Mouse (Mus musculus) left cerebral cortex, adult 11 months (tissue): ENCODE results near the gene Trp53i13.
A peak's percentile ranks its signal among the peaks of the same experiment; 100 is the strongest.

Source experiments
- DNase-seq: peaks from one replicate; pipeline ENCODE4 v3.0.0; 2022; ENCODE audit warnings: low spot score

Trp53i13 gene

DNA sequence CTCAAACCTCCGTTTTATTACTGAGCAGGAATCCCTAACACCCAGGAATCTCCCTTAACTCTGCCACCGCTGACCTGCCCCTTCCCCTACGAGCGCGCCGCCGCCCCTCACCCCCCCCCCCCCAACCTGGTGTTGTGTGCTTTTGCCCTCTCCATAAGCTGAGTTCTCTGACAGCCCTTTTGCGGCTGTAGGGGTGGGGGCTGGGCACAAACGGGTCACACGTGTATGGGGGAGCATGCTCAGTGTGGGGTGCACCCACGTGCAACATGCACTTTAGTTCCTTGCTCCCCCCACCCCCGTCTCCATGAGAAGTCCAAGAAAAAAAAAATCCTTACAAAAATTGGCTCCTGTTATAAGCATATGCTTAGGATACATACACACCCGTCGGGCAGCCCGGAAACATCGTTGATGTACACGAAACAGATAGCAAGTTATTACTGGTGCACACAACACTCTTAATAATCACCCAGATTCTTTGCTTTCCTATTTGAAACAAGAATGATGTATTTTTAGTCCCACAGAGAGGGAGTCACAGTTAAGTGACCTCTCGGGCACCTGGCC lies 23.4 kb downstream of the Trp53i13 start:
- DNase-seq = no peak

DNA sequence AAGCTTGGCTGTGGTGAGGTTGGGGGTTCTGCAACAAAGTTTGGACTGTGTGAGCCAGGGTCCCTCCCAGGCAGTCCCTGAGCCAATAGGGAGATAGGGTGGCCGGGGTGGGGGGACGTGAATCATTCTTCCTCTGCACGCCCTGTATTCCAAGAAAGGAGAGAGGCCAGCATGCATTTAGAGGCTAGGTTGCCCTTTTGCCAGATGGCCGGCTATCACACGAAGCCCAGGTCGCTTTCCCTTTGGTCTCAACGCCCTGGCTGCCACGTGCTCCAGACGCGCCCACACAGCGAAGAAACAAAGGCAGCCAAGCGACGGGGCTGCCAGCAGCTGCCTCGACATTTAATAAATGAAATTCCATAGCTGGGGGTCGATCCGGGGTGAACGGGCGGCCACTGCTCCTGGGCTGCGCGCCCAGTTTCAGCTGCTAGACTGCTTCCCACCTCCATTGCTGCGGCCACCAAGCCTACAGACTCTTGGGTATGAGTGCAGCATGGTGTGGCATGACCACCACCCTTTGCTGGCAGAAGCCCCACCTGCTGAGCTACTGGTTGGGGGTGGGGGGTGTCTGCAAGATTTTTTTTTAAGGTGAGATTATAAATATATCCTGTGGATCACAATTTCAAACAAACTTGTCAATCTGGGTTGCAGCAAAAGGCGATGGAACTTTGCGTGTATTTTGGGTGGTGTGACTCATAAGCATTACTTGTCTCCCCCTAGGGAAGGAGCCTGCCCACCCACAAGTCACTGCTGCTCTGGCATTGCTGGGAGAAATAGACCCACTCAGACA lies 24.1 kb downstream of the Trp53i13 start:
- no peak for DNase-seq

DNA sequence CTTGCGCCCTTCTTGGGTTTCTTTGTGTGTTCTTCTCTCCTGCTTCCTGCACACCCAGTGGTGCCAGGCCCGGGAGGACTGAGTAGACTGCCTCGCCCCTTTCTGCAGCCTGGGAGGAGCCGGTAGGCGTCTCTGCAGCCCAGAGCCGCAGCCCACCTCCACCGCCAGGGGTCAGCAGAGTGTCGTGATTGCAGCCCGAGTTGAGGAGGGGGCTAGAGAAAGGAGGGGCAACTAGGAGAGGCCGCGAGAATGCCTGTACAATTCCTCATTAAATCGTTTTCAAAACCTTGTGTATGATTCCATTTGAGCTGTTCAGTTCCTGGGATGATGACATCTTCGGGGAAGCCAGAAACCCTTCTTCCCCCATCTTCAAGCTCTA lies 24.7 kb downstream of the Trp53i13 start:
- DNase-seq = peak; percentile 84

- DNase-seq = no peak
These were observed 25.3 kb downstream of the Trp53i13 start for GRCm38 (mm10) chr11:77490451-77490850.

- DNase-seq = no peak
These were observed 26.1 kb downstream of the Trp53i13 start, which contains the start of gene Ankrd13b for GRCm38 (mm10) chr11:77489591-77490235. Gene Ankrd13b (minus strand): TSS chr11:77489678.

GRCm38 (mm10) chr11:77488771-77489581 lies 26.8 kb downstream of the Trp53i13 start:
- DNase-seq = no peak

DNA sequence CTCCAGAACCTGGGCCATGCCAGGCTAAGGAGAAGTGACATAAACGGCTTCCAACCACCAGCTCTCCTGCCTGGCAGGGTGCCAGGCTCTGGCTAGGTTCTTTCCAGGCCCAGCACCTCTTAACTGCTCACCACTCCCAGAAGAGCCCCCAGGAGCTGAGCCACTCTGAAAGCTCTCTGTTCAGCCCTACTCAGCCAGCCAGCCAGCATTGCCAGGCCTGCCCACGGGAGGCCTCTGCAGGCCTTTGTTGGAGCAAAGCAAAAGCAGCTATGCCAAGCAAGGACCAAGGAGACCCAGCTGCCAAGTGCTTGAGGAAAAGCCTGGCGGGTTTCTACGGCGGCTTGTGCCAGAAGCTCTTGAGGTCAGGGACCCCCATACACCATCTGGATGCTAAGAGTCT lies 29.0 kb downstream of the Trp53i13 start:
- no peak for DNase-seq

- DNase-seq = no peak
These were observed 30.6 kb downstream of the Trp53i13 start for GRCm38 (mm10) chr11:77485229-77485628.

GRCm38 (mm10) chr11:77483510-77484255 lies 32.1 kb downstream of the Trp53i13 start:
- no peak for DNase-seq

DNA sequence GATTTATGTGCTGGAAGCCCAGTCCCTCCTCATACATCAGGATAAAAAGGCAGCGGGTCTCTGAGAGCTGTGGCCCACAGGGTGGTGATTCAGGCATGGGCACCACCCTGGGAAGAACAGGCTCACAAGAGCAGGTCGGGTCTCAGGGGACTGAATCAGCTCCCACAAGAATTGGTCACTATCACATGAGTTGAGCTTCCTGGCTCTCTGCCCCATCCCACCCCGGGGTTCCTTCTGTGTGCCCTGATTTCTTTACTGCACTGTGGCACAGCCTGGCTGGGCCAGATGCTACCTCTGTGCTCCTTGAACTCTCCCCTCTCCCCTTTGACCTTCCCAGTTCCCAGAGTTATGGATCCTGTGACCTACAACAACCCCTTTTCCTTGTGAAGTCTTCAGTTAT lies 32.7 kb downstream of the Trp53i13 start:
- no peak for DNase-seq

DNA sequence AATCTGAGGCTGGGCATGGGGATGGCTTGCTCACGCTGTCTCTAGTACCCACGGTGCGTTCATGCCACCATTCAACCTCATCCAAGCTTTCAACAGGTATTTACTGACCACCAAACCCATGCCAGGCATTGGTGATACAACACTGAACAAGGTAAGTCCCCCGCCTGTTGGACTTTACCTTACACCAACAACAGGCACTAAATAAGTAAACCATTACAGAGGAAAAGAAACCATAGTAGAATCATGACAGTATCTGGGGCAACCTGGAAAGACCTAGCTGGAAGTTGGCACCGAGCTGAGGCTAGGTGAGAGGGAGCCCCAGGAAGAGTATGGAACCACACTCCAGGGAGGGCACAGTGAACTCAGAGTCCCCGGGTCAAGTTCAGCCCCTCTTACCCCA lies 38.9 kb downstream of the Trp53i13 start:
- DNase-seq = no peak

GRCm38 (mm10) chr11:77476216-77476615 lies 39.6 kb downstream of the Trp53i13 start:
- no peak for DNase-seq

- DNase-seq = no peak
These were observed 43.0 kb downstream of the Trp53i13 start for GRCm38 (mm10) chr11:77472775-77473174.

GRCm38 (mm10) chr11:77471407-77471806 lies 44.4 kb downstream of the Trp53i13 start:
- no peak for DNase-seq

GRCm38 (mm10) chr11:77468397-77468796 lies 47.4 kb downstream of the Trp53i13 start:
- DNase-seq = no peak

GRCm38 (mm10) chr11:77467784-77468183 lies 48.0 kb downstream of the Trp53i13 start:
- no peak for DNase-seq

GRCm38 (mm10) chr11:77467157-77467556 lies 48.6 kb downstream of the Trp53i13 start:
- no peak for DNase-seq

- no peak for DNase-seq
These were observed 49.2 kb downstream of the Trp53i13 start for GRCm38 (mm10) chr11:77466544-77466943.

- no peak for DNase-seq
These were observed 50.7 kb downstream of the Trp53i13 start for GRCm38 (mm10) chr11:77465111-77465510.

- no peak for DNase-seq
These were observed 51.1 kb downstream of the Trp53i13 start for GRCm38 (mm10) chr11:77464684-77465083.

- DNase-seq = no peak
These were observed 52.0 kb downstream of the Trp53i13 start for GRCm38 (mm10) chr11:77463786-77464185.

DNA sequence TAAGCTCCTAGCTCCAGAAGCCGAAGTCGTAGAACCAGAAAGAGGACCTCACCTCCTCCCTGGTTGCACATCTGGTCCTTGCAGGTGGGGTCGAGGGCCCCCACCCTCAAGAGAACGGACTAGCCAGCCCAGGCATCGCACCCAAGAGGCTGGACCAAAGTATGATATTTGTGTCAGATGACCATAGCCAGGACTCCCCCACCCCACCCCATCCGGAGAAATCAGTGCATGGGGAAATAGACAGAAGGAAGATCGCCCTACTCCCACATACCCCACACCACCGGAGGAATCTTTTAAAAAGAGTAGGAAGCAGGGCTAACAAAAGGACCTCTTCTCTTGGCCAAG lies 52.7 kb downstream of the Trp53i13 start:
- DNase-seq = no peak
